Mouse (Mus musculus): ENCODE data around the gene Celf2. TPM values are rescaled to one million over a fixed set of nuclear protein-coding genes. Genes with fewer than 3 reads are reported as not detected.
A peak's percentile ranks its signal among the peaks of the same experiment; 100 is the strongest.

Gene Celf2
- polyA plus RNA-seq, 1 experiment from 2014 or later, result 97.4 TPM

DNA sequence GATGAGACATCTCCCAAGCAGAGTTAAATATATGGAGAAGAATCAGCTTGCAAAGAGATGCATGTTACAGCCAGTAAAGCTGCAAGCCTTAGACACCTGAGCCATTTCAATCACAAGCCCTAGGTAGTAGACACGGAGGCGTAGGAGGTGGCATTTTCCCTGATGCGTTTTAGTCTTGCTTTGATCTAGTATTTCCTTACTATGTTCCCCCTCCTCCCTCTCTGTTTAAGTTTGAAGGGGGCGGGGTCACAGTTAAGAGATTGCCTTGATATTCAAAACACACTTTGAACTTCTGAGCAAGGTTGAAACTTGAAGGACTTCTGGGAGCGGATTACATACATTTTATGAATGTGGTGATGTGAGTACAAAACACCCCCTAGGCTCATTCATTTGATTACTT lies 887.3 kb downstream of the Celf2 start:
- no peaks in the 10 kb centered on the region for H3K9me3 ChIP-seq
- H3K4me2 ChIP-seq, result no peak overlapping the region
- no peak overlapping the region for H3K27ac ChIP-seq
- no peak overlapping the region for H3K4me3 ChIP-seq
- 55% methylated on average over 5 of the region's 5 CpGs for WGBS
- no peaks in the 10 kb centered on the region for H3K36me3 ChIP-seq
- no peak for ATAC-seq (ENCODE audit: borderline replicate concordance, extremely low read depth, low FRiP score, low TSS enrichment)
- no peak overlapping the region for H3K9ac ChIP-seq
- no peaks in the 10 kb centered on the region for H3K4me1 ChIP-seq
- no peaks in the 10 kb centered on the region for H3K27me3 ChIP-seq

- Histone ChIP-seq H3K4me2 (no peak overlapping the region), H3K4me1 (no peaks in the 10 kb centered on the region), H3K27me3 (no peaks in the 10 kb centered on the region), H3K27ac (no peak overlapping the region), H3K9me3 (no peaks in the 10 kb centered on the region), H3K4me3 (no peak overlapping the region), H3K9ac (no peak overlapping the region), H3K36me3 (no peaks in the 10 kb centered on the region)
- WGBS, result 86% methylated on average over 3 of the region's 3 CpGs
- no peak for ATAC-seq (ENCODE audit: borderline replicate concordance, extremely low read depth, low FRiP score, low TSS enrichment)
These were observed 890.5 kb downstream of the Celf2 start for GRCm38 (mm10) chr2:6618856-6619255.

DNA sequence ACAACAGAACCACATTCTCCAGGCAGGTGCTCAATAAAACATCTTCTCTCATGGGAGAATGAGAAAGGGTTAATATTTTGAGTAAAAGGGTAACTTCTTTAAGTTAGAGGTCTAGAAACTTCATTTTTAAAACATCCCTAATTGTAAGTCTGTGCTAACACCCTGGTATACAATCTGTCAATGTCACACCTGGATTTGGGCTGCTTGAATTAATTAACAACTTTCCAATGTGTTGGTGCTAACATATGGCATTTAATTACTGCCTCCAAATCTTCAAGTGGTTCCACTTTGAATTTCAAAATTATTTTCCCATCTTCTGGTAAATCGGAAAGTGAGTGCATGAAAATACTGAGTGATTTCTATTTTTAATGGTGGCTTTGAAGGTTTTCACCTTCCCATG lies 890.9 kb downstream of the Celf2 start:
- no peak overlapping the region for H3K4me2 ChIP-seq
- WGBS, result 88% methylated on average over 1 of the region's 1 CpGs
- no peak overlapping the region for H3K9ac ChIP-seq
- ATAC-seq (ENCODE audit: borderline replicate concordance, extremely low read depth, low FRiP score, low TSS enrichment), result no peak
- H3K27me3 ChIP-seq, result no peaks in the 10 kb centered on the region
- no peak overlapping the region for H3K27ac ChIP-seq
- no peak overlapping the region for H3K4me3 ChIP-seq
- H3K36me3 ChIP-seq, result no peaks in the 10 kb centered on the region
- H3K4me1 ChIP-seq, result no peaks in the 10 kb centered on the region
- H3K9me3 ChIP-seq, result no peaks in the 10 kb centered on the region

- Histone ChIP-seq H3K27ac (no peak overlapping the region), H3K36me3 (peaks cover 7% of the 10 kb centered on the region; the same call in 1 of the 2 replicates)
These were observed 905.0 kb downstream of the Celf2 start for GRCm38 (mm10) chr2:6604347-6604746.

GRCm38 (mm10) chr2:6603880-6604279 lies 905.5 kb downstream of the Celf2 start:
- no peak overlapping the region for H3K9ac ChIP-seq
- H3K27me3 ChIP-seq, result no peaks in the 10 kb centered on the region
- no peak overlapping the region for H3K27ac ChIP-seq
- peaks cover 7% of the 10 kb centered on the region; the same call in 1 of the 2 replicates for H3K36me3 ChIP-seq
- no peaks in the 10 kb centered on the region for H3K4me1 ChIP-seq
- no peak overlapping the region for H3K4me3 ChIP-seq
- ATAC-seq (ENCODE audit: borderline replicate concordance, extremely low read depth, low FRiP score, low TSS enrichment), result no peak
- H3K9me3 ChIP-seq, result no peaks in the 10 kb centered on the region
- H3K4me2 ChIP-seq, result no peak overlapping the region
- WGBS, result 78% methylated on average over 6 of the region's 6 CpGs

More at GRCm38 (mm10) chr2:6604347-6604746, 905.0 kb downstream of the Celf2 start:
- Histone ChIP-seq H3K4me2 (no peak overlapping the region), H3K9me3 (no peaks in the 10 kb centered on the region), H3K4me3 (no peak overlapping the region), H3K4me1 (no peaks in the 10 kb centered on the region), H3K9ac (no peak overlapping the region), H3K27me3 (no peaks in the 10 kb centered on the region)
- 84% methylated on average over 2 of the region's 2 CpGs for WGBS
- no peak for ATAC-seq (ENCODE audit: borderline replicate concordance, extremely low read depth, low FRiP score, low TSS enrichment)

DNA sequence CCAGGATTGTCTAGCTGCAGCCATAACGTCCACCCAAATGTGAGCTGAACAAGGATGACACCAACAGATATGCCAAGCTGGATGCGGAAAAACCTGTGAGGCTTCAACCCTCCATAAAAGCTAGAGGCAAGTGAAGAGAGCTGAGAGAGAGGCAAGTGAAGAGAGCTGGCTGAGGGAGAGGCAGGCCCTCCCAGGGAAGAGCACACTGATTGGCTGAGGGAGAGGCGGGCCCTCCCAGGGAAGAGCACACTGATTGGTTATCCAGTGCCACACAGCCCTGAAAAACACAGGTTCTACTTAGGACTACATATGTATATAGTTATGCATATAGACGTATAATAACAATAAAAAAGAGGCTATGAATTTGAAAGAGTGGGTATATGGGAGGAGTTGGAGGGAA lies 907.2 kb downstream of the Celf2 start:
- H3K36me3 ChIP-seq, result peaks cover 10% of the 10 kb centered on the region; the same call in 1 of the 2 replicates
- no peaks in the 10 kb centered on the region for H3K4me1 ChIP-seq
- H3K27ac ChIP-seq, result no peak overlapping the region
- 91% methylated on average over 4 of the region's 4 CpGs for WGBS
- H3K27me3 ChIP-seq, result no peaks in the 10 kb centered on the region
- no peak overlapping the region for H3K9ac ChIP-seq
- no peak overlapping the region for H3K4me2 ChIP-seq
- ATAC-seq (ENCODE audit: borderline replicate concordance, extremely low read depth, low FRiP score, low TSS enrichment), result no peak
- no peaks in the 10 kb centered on the region for H3K9me3 ChIP-seq
- H3K4me3 ChIP-seq, result no peak overlapping the region

DNA sequence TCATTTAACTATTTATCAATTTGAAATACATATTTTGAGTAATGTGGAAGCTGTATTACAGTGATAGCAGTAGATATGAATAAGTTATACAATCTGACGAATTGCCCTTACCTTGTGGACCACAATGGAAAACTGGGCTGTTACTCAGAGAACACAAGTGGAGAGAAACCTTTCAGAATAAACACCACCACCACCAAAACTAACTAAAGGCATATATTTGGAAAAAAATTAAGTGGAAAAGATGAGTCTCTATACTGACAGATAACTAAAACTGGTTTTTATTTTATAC lies 910.5 kb downstream of the Celf2 start:
- Histone ChIP-seq H3K4me3 (no peak overlapping the region), H3K36me3 (peaks cover 10% of the 10 kb centered on the region; the same call in 1 of the 2 replicates), H3K27me3 (no peaks in the 10 kb centered on the region), H3K4me1 (no peaks in the 10 kb centered on the region), H3K4me2 (no peak overlapping the region), H3K27ac (no peak overlapping the region), H3K9me3 (no peaks in the 10 kb centered on the region), H3K9ac (no peak overlapping the region)
- 78% methylated on average over 1 of the region's 1 CpGs for WGBS
- ATAC-seq (ENCODE audit: borderline replicate concordance, extremely low read depth, low FRiP score, low TSS enrichment), result no peak

DNA sequence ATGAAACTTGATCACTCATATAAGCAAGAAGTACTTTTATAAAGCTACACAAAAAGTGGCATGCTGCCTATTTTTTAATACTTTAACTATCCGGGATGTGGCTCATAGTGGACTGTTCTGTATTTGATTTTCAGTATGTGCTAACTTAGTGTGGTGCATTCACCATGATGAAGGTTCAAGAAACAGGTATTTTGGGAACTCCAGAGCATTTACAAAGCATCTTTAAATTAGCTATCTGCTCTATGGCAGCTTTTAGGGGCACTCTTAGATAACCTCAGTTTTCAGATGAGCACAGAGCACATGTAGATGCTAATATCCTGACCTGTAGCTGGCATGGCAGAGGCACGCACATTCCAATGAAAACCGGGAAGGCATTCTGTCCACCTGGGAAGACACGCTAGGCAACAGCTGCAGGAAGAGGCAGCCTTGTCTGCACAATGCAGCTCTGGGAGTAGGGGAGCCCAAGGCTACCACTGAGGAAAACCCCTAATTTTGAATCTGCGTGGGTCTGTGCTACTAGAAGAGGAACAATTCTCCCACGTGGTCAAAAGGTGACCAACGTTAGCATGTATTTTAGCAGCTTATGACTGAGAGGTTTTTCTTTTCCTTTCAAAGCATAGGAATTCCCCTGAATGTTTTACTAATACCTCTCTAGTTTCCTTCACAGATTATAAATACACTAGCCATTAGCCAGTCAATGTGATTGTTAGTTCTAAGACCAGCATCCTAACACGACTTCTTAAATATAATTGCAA lies 911.1 kb downstream of the Celf2 start:
- no peak overlapping the region for H3K4me3 ChIP-seq
- ATAC-seq (ENCODE audit: borderline replicate concordance, extremely low read depth, low FRiP score, low TSS enrichment), result no peak
- peaks cover 10% of the 10 kb centered on the region; the same call in 1 of the 2 replicates for H3K36me3 ChIP-seq
- no peaks in the 10 kb centered on the region for H3K9me3 ChIP-seq
- H3K4me1 ChIP-seq, result no peaks in the 10 kb centered on the region
- no peak overlapping the region for H3K27ac ChIP-seq
- 82% methylated on average over 8 of the region's 8 CpGs for WGBS
- no peak overlapping the region for H3K9ac ChIP-seq
- H3K4me2 ChIP-seq, result no peak overlapping the region
- no peaks in the 10 kb centered on the region for H3K27me3 ChIP-seq

DNA sequence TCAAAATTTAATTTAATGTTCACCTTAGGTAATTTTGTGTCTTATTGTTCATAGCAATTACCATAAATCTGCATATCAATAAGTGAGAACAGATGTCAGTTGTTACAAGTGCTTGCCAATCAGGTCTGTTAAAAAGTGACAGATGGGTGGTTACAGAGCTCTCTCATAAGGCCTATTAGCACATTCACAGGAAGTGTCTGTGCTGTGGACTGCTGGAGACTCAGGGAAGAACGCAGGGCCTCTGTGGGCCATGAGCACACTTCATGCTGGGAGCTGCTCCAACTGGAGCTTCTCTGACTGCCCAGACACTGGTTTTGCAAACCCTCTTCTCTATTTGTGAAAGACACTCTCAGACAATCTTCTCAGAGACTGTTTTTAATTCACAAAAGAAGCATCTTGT lies 914.6 kb downstream of the Celf2 start:
- Histone ChIP-seq H3K4me3 (no peak overlapping the region), H3K4me1 (no peaks in the 10 kb centered on the region), H3K36me3 (0 out of 2 replicates have a peak, but pooled peaks cover 3% of the 10 kb centered on the region), H3K27ac (no peak overlapping the region), H3K9me3 (no peaks in the 10 kb centered on the region), H3K9ac (no peak overlapping the region), H3K27me3 (no peaks in the 10 kb centered on the region), H3K4me2 (no peak overlapping the region)
- ATAC-seq (ENCODE audit: borderline replicate concordance, extremely low read depth, low FRiP score, low TSS enrichment), result no peak
- WGBS, result 38% methylated on average over 1 of the region's 1 CpGs

DNA sequence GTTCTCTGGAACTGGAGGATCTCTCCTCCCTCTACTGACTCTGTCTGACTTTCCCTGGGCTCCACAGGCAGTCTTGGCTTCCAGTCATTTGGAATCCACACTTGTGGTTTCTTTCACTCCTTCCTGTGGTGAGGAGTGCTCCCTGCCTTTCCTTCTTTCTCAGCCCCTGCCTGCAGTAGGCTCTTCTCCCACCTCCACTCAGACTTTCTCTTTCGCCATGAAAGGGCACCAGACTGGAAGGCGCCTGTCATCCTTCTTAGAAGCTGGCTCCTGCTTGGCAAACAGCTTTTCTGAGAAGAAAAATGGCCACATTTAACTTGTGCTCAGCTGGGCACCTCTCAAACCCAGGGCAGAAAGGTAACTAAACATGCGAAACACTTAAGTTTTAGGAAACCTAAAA lies 915.2 kb downstream of the Celf2 start:
- H3K4me3 ChIP-seq, result no peak overlapping the region
- no peak for ATAC-seq (ENCODE audit: borderline replicate concordance, extremely low read depth, low FRiP score, low TSS enrichment)
- no peaks in the 10 kb centered on the region for H3K4me1 ChIP-seq
- peak overlapping the region; percentile 48; the same call in 1 of the 2 replicates for H3K27ac ChIP-seq
- 67% methylated on average over 3 of the region's 3 CpGs for WGBS
- H3K9me3 ChIP-seq, result no peaks in the 10 kb centered on the region
- H3K9ac ChIP-seq, result no peak overlapping the region
- H3K36me3 ChIP-seq, result 0 out of 2 replicates have a peak, but pooled peaks cover 3% of the 10 kb centered on the region
- no peak overlapping the region for H3K4me2 ChIP-seq
- H3K27me3 ChIP-seq, result no peaks in the 10 kb centered on the region

DNA sequence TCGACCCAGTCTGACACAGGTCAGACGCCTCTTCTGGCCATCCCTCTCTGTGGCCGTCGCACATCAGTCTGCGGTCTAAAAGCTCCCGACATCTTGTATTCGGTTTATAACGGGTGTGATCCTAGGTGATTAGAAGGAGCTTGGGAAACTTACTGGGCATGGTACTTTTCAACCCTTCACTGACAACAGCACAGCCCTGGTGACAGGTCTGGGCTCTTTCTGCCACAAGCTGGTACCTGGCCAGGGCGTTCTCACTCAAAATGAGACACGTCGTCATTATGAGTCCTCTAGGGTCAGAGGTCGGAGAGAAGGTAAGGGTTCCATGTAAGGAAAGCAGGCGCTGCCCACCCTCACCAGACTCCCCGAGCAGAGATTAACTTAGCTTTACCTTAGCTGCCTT lies 915.6 kb downstream of the Celf2 start:
- peak overlapping the region; percentile 48; the same call in 1 of the 2 replicates for H3K27ac ChIP-seq
- H3K4me1 ChIP-seq, result no peaks in the 10 kb centered on the region
- H3K9me3 ChIP-seq, result no peaks in the 10 kb centered on the region
- no peak overlapping the region for H3K4me2 ChIP-seq
- H3K9ac ChIP-seq, result no peak overlapping the region
- no peaks in the 10 kb centered on the region for H3K27me3 ChIP-seq
- H3K4me3 ChIP-seq, result no peak overlapping the region
- 0 out of 2 replicates have a peak, but pooled peaks cover 3% of the 10 kb centered on the region for H3K36me3 ChIP-seq
- ATAC-seq (ENCODE audit: borderline replicate concordance, extremely low read depth, low FRiP score, low TSS enrichment), result no peak
- 69% methylated on average over 14 of the region's 14 CpGs for WGBS

DNA sequence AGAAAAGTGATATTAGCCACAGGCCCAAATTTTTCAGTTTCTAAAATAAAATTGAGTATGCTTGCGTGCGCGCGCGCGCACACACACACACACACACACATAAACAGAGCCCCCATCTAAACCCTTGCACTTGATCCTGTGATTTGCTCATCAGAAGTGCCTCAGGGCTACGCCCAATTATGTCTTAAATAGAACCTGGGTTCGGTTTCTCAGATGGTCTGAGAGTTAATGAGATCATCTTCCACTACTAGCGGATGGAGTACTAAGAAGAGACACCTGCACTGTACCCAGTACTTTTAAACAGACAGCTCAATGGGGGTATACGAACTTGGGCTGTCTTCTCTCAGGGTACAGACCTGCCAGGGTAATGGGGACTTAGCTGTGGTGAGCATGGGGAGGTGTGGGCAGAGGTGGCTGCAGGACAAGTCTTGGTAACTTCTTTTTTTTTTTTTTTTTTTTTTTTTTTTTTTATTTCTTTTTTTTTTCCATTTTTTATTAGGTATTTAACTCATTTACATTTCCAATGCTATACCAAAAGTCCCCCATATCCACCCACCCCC lies 923.2 kb downstream of the Celf2 start:
- no peak overlapping the region for H3K4me3 ChIP-seq
- H3K36me3 ChIP-seq, result no peaks in the 10 kb centered on the region
- H3K9ac ChIP-seq, result no peak overlapping the region
- no peak for ATAC-seq (ENCODE audit: borderline replicate concordance, extremely low read depth, low FRiP score, low TSS enrichment)
- WGBS, result 95% methylated on average over 10 of the region's 10 CpGs
- no peak overlapping the region for H3K27ac ChIP-seq
- no peaks in the 10 kb centered on the region for H3K27me3 ChIP-seq
- H3K4me1 ChIP-seq, result no peaks in the 10 kb centered on the region
- no peak overlapping the region for H3K4me2 ChIP-seq
- no peaks in the 10 kb centered on the region for H3K9me3 ChIP-seq
